Mouse (Mus musculus) heart, embryonic 16.5 days (tissue): ENCODE measurements around the gene Gpx6. TPM values are rescaled to one million over a fixed set of nuclear protein-coding genes. Genes with fewer than 3 reads are reported as not detected.
A peak's percentile ranks its signal among the peaks of the same experiment; 100 is the strongest.

Experiments
- ATAC-seq: fragments of 200-750 bp; cut with Nextera tagmentation; replicated peaks from 2 replicates; pipeline ENCODE4 v1.8.0; 2017; ENCODE audit warnings: moderate number of reproducible peaks; ENCODE audit not compliant: insufficient read depth, low FRiP score; ENCODE audit errors: extremely low read depth
- H3K27ac ChIP-seq: fragments of 300-500 bp; sonication (generic); 2 replicates; pipeline ENCODE4 v1.5.1; 2014; ENCODE audit warnings: mild to moderate bottlenecking, low read length, control low read depth, moderate library complexity
- H3K27me3 ChIP-seq: fragments of 300-500 bp; sonication (generic); 2 replicates; pipeline ENCODE4 v1.6.1; 2014; ENCODE audit warnings: low read length, mixed read lengths; ENCODE audit not compliant: control insufficient read depth, insufficient read depth
- H3K36me3 ChIP-seq: fragments of 300-500 bp; sonication (generic); 2 replicates; pipeline ENCODE4 v1.6.1; 2014; ENCODE audit not compliant: control insufficient read depth, insufficient read depth
- H3K4me1 ChIP-seq: fragments of 300-500 bp; sonication (generic); 2 replicates; pipeline ENCODE4 v1.6.1; 2014; ENCODE audit warnings: low read length, mixed read lengths; ENCODE audit not compliant: control insufficient read depth, insufficient read depth
- H3K4me2 ChIP-seq: fragments of 300-500 bp; sonication (generic); 2 replicates; pipeline ENCODE4 v1.6.1; 2014; ENCODE audit warnings: low read depth, mild to moderate bottlenecking, control low read depth, low read length
- H3K4me3 ChIP-seq: fragments of 300-500 bp; sonication (generic); 2 replicates; pipeline ENCODE4 v1.5.1; 2014; ENCODE audit warnings: mild to moderate bottlenecking, control low read depth, low read length
- H3K9ac ChIP-seq: fragments of 300-500 bp; sonication (generic); 2 replicates; pipeline ENCODE4 v1.6.1; 2014; ENCODE audit warnings: low read length, control low read depth
- H3K9me3 ChIP-seq: fragments of 300-500 bp; sonication (generic); replicated peaks from 2 replicates; pipeline ENCODE4 v1.6.1; 2016; ENCODE audit warnings: low read length; ENCODE audit not compliant: control insufficient read depth
- WGBS: fragments of 180-500 bp; shearing (Covaris S2); extraction: QIAGEN DNeasy Blood & Tissue Kit; methylation state at CpG from one replicate; pipeline ENCODE4 v1.1.7; 2014; 5-methylcytosine and 5-hydroxymethylcytosine counted together
- polyA plus RNA-seq: library from polyadenylated mRNA; unstranded; fragments of >200 nt; fragmentation: Nextera tagmentation; extraction: Ambion mirVana; gene quantifications from 2 replicates; pipeline ENCODE4 v1.2.1, GENCODE M21; 2015

Gpx6 gene
- polyA plus RNA-seq, 1 experiment from 2014 or later = 0.21 TPM

DNA sequence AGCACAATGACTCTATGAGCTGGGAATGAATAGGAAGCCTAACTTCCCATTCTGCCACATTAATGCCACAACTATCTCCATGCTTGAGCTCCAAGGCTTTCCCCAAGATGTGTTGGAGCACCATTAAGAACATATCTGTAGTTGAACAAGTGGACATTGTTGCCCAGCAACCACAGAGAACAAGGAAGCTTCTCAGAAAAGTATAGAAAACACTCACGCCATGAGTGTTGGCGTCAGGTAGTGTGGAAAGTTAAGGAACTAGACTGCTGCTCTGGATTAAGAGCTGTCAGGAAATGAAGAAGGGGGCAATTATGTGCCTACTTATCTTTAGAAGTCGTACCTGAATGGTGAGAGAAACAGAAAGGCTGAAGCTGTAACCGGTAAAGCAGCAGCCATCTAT is 2.0 kb downstream of the Gpx6 start:
- H3K27ac ChIP-seq = no peak overlapping the region
- no peak overlapping the region for H3K4me3 ChIP-seq
- 71% methylated on average over 4 of the region's 4 CpGs for WGBS
- H3K4me2 ChIP-seq = no peak overlapping the region
- ATAC-seq = no peak
- H3K27me3 ChIP-seq = no peaks in the 10 kb centered on the region
- no peaks in the 10 kb centered on the region for H3K36me3 ChIP-seq
- no peak overlapping the region for H3K9ac ChIP-seq
- H3K4me1 ChIP-seq = no peaks in the 10 kb centered on the region
- H3K9me3 ChIP-seq = no peaks in the 10 kb centered on the region

DNA sequence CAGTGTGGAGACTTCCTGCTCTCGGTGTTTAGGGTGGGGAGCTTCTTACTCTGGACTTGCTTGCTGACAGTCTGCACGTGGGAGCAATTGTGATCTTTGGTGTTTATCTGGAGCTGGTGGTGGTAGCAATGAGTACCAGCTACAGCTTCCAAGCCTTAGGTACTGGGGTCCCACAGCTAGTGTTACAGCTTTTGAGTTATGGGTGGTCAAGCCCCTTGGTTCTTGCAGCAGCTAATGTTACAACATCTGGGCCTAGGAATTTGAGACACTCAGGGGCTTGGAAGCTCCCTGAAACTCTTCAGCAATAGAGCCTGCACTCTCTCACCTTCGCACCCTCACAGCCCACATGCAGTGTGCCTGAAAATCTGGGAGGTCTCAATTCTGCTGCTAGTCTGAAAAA is 8.3 kb downstream of the Gpx6 start:
- no peaks in the 10 kb centered on the region for H3K27me3 ChIP-seq
- no peak for ATAC-seq
- 49% methylated on average over 3 of the region's 3 CpGs for WGBS

GRCm38 (mm10) chr13:21321890-21322494 is 10.1 kb downstream of the Gpx6 start:
- Histone ChIP-seq H3K27me3 (no peaks in the 10 kb centered on the region), H3K4me1 (peaks cover 5% of the 10 kb centered on the region; the same call in 1 of the 2 replicates), H3K9ac (no peak overlapping the region), H3K36me3 (no peaks in the 10 kb centered on the region), H3K9me3 (no peaks in the 10 kb centered on the region), H3K4me2 (peak overlapping the region; percentile 53), H3K27ac (no peak overlapping the region), H3K4me3 (peak overlapping the region; percentile 38)
- no peak for ATAC-seq
- WGBS = 5% methylated on average over 18 of the region's 18 CpGs

More for the DNA sequence above, 8.3 kb downstream of the Gpx6 start:
- Histone ChIP-seq H3K4me1 (0 out of 2 replicates have a peak, but pooled peaks cover 2% of the 10 kb centered on the region), H3K4me2 (no peak overlapping the region), H3K9me3 (no peaks in the 10 kb centered on the region), H3K9ac (no peak overlapping the region), H3K4me3 (no peak overlapping the region), H3K36me3 (no peaks in the 10 kb centered on the region), H3K27ac (no peak overlapping the region)

- peaks cover 10% of the 10 kb centered on the region for H3K4me1 ChIP-seq
- H3K4me3 ChIP-seq = peak overlapping the region; percentile 38
- 15% methylated on average over 18 of the region's 18 CpGs for WGBS
- H3K9ac ChIP-seq = no peak overlapping the region
- no peaks in the 10 kb centered on the region for H3K36me3 ChIP-seq
- no peaks in the 10 kb centered on the region for H3K9me3 ChIP-seq
- H3K27ac ChIP-seq = no peak overlapping the region
- no peak for ATAC-seq
- no peaks in the 10 kb centered on the region for H3K27me3 ChIP-seq
- peak overlapping the region; percentile 53 for H3K4me2 ChIP-seq
Measured at GRCm38 (mm10) chr13:21322509-21323375, 10.8 kb downstream of the Gpx6 start.

GRCm38 (mm10) chr13:21323405-21323804 is 11.5 kb downstream of the Gpx6 start:
- Histone ChIP-seq H3K27me3 (no peaks in the 10 kb centered on the region), H3K27ac (no peak overlapping the region), H3K4me3 (peak overlapping the region; percentile 25), H3K4me1 (peaks cover 10% of the 10 kb centered on the region), H3K9ac (no peak overlapping the region), H3K9me3 (no peaks in the 10 kb centered on the region), H3K36me3 (no peaks in the 10 kb centered on the region), H3K4me2 (peak overlapping the region; percentile 50)
- ATAC-seq = no peak
- 56% methylated on average over 6 of the region's 6 CpGs for WGBS

DNA sequence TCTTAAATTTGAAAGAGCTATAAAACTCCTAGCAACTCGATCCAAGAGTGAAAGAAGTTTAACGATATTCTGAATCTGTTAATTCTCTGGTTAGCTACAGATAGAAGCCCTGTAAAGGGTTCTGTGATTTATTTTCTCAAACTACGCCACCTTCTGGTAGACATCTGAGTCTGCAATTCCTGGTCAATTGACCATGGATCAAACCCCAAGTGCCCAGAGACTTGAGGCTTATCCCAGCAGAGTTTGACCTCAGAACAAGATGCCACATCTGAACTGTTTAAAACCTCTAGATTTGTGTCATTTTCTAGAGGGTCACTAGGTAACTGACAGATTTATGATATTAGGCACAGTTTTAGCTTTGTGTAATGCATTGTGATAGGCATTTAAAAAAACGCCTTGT is 14.3 kb downstream of the Gpx6 start:
- H3K4me1 ChIP-seq = peaks cover 10% of the 10 kb centered on the region
- no peak overlapping the region for H3K9ac ChIP-seq
- H3K27me3 ChIP-seq = no peaks in the 10 kb centered on the region
- ATAC-seq = no peak
- H3K4me2 ChIP-seq = peak overlapping the region; percentile 91
- no peaks in the 10 kb centered on the region for H3K36me3 ChIP-seq
- H3K4me3 ChIP-seq = peak overlapping the region; percentile 59
- H3K9me3 ChIP-seq = no peaks in the 10 kb centered on the region
- no peak overlapping the region for H3K27ac ChIP-seq
- WGBS = 11% methylated on average over 4 of the region's 4 CpGs

GRCm38 (mm10) chr13:21326657-21327211 is 14.8 kb downstream of the Gpx6 start:
- Histone ChIP-seq H3K4me1 (peaks cover 10% of the 10 kb centered on the region), H3K9me3 (no peaks in the 10 kb centered on the region), H3K4me3 (peak overlapping the region; percentile 59), H3K27me3 (no peaks in the 10 kb centered on the region), H3K36me3 (no peaks in the 10 kb centered on the region), H3K27ac (no peak overlapping the region; the same call in 1 of the 2 replicates), H3K4me2 (peak overlapping the region; percentile 91), H3K9ac (peak overlapping the region; percentile 46)
- under 1% methylated on average over 24 of the region's 24 CpGs for WGBS
- peak; percentile 78 for ATAC-seq

GRCm38 (mm10) chr13:21327424-21327823 is 15.5 kb downstream of the Gpx6 start:
- Histone ChIP-seq H3K4me3 (peak overlapping the region; percentile 59), H3K4me1 (peaks cover 10% of the 10 kb centered on the region), H3K9ac (peak overlapping the region; percentile 46; the same call in 1 of the 2 replicates), H3K27ac (no peak overlapping the region), H3K4me2 (peak overlapping the region; percentile 91), H3K9me3 (no peaks in the 10 kb centered on the region), H3K27me3 (no peaks in the 10 kb centered on the region), H3K36me3 (no peaks in the 10 kb centered on the region)
- 3% methylated on average over 9 of the region's 9 CpGs for WGBS
- ATAC-seq = 0 out of 2 replicates have a peak, but pooled peaks have one; percentile 32

DNA sequence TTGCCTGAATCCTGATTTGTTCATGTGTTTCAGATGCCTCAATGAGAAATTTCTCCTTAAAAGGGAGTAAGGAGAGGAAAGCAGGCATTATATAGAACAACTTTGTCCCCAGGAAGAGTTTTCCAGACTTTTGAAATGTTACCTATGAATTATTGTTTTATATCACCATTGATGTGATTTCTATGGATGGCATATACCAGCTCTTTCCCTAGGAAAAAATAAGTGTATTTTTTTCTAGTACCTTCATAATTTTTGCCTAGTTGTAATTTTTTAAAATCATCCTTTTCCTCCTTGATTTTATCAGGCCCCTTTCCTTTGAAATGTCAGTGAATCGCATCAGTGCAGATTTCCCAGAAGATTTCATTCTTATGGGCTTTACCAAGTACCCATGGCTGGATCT is 34.7 kb downstream of the Gpx6 start, which contains the start of gene Olfr1367:
Olfr1367 (plus strand) TSS at position 301 of the 400 bp plus-strand sequence.
- 57% methylated on average over 1 of the region's 1 CpGs for WGBS
- H3K27ac ChIP-seq = no peak within 1 kb of the TSS
- no peaks in the 10 kb centered on the region for H3K9me3 ChIP-seq
- H3K4me1 ChIP-seq = no peaks in the 10 kb centered on the region
- no peaks in the 10 kb centered on the region for H3K36me3 ChIP-seq
- no peak within 1 kb of the TSS for H3K4me2 ChIP-seq
- no peak within 1 kb of the TSS for H3K9ac ChIP-seq
- no peak within 1 kb of the TSS for H3K4me3 ChIP-seq
- H3K27me3 ChIP-seq = no peaks in the 10 kb centered on the region
- ATAC-seq = no peak
